Mouse (Mus musculus): ENCODE data around the gene Mrps2.
"Not testable (repeated sequence)": the region's sequence is repeated elsewhere in the genome, so short reads cannot be mapped to it uniquely, and the experiment has no call there.

The Mrps2 gene

GRCm38 (mm10) chr2:28472011-28472410 lies 4.1 kb downstream of the Mrps2 start:
- not testable (repeated sequence) for DNase-seq (ENCODE audit: low spot score)

- not testable (repeated sequence) for DNase-seq (ENCODE audit: low spot score)
Observed at GRCm38 (mm10) chr2:28477993-28478392, 10.1 kb downstream of the Mrps2 start.

GRCm38 (mm10) chr2:28479208-28480204 lies 11.6 kb downstream of the Mrps2 start:
- DNase-seq (ENCODE audit: low spot score): no peak

GRCm38 (mm10) chr2:28483861-28484260 lies 16.0 kb downstream of the Mrps2 start:
- DNase-seq (ENCODE audit: low spot score): no peak

- DNase-seq (ENCODE audit: low spot score): no peak
Observed at GRCm38 (mm10) chr2:28494521-28494920, 26.7 kb downstream of the Mrps2 start.

GRCm38 (mm10) chr2:28495207-28495756 lies 27.4 kb downstream of the Mrps2 start:
- no peak for DNase-seq (ENCODE audit: low spot score)

GRCm38 (mm10) chr2:28495801-28496595 lies 28.1 kb downstream of the Mrps2 start:
- DNase-seq (ENCODE audit: low spot score): no peak

- no peak for DNase-seq (ENCODE audit: low spot score)
Observed at GRCm38 (mm10) chr2:28496671-28497070, 28.8 kb downstream of the Mrps2 start, which contains the start of gene Gbgt1. TSS of gene Gbgt1 (plus strand) at chr2:28496891.

- DNase-seq (ENCODE audit: low spot score): no peak
Observed at GRCm38 (mm10) chr2:28497561-28497960, 29.7 kb downstream of the Mrps2 start.

GRCm38 (mm10) chr2:28498431-28498830 lies 30.6 kb downstream of the Mrps2 start:
- no peak for DNase-seq (ENCODE audit: low spot score)

- no peak for DNase-seq (ENCODE audit: low spot score)
Observed at GRCm38 (mm10) chr2:28502987-28503386, 35.1 kb downstream of the Mrps2 start.

GRCm38 (mm10) chr2:28504676-28505075 lies 36.8 kb downstream of the Mrps2 start:
- DNase-seq (ENCODE audit: low spot score): no peak

- DNase-seq (ENCODE audit: low spot score): no peak
Observed at GRCm38 (mm10) chr2:28505795-28506194, 37.9 kb downstream of the Mrps2 start, which contains the start of gene Gm10134. TSS of gene Gm10134 (plus strand) at chr2:28506095.

- DNase-seq (ENCODE audit: low spot score): no peak
Observed at GRCm38 (mm10) chr2:28506291-28506690, 38.4 kb downstream of the Mrps2 start.

GRCm38 (mm10) chr2:28511600-28511999 lies 43.7 kb downstream of the Mrps2 start:
- DNase-seq (ENCODE audit: low spot score): not testable (repeated sequence)

- peak; percentile 77 for DNase-seq (ENCODE audit: low spot score)
Observed at GRCm38 (mm10) chr2:28512798-28513401, 45.0 kb downstream of the Mrps2 start, which contains the start of gene Ralgds. TSS of gene Ralgds (plus strand) at chr2:28513125.

GRCm38 (mm10) chr2:28513431-28514370 lies 45.8 kb downstream of the Mrps2 start:
- DNase-seq (ENCODE audit: low spot score): peak; percentile 53

GRCm38 (mm10) chr2:28514489-28514888 lies 46.6 kb downstream of the Mrps2 start:
- peak; percentile 82 for DNase-seq (ENCODE audit: low spot score)

- peak; percentile 89 for DNase-seq (ENCODE audit: low spot score)
Observed at GRCm38 (mm10) chr2:28517206-28517909, 49.5 kb downstream of the Mrps2 start.

- no peak for DNase-seq (ENCODE audit: low spot score)
Observed at GRCm38 (mm10) chr2:28518231-28518630, 50.4 kb downstream of the Mrps2 start.
